Mouse (Mus musculus) hindbrain, postnatal 0 days (tissue): Measurements from ENCODE around the gene Dcdc2b. TPM values are rescaled to one million over a fixed set of nuclear protein-coding genes. Genes with fewer than 3 reads are reported as not detected.
A peak's percentile ranks its signal among the peaks of the same experiment; 100 is the strongest.

Experiments
- ATAC-seq: fragments of 200-750 bp; cut with Nextera tagmentation; 2 replicates; pipeline ENCODE4 v1.8.0; 2017; ENCODE audit warnings: mild to moderate bottlenecking, moderate TSS enrichment, moderate library complexity
- DNase-seq: peaks from one replicate; pipeline ENCODE4 v3.0.0-alpha.2; 2015; ENCODE audit warnings: low spot score
- H3K27ac ChIP-seq: fragments of 300-500 bp; sonication (generic); 2 replicates; pipeline ENCODE4 v1.5.1; 2014; ENCODE audit warnings: mild to moderate bottlenecking
- H3K27me3 ChIP-seq: fragments of 300-500 bp; sonication (generic); 2 replicates; pipeline ENCODE4 v1.6.1; 2014; ENCODE audit warnings: low read length, mixed read lengths; ENCODE audit not compliant: insufficient read depth
- H3K36me3 ChIP-seq: fragments of 300-500 bp; sonication (generic); 2 replicates; pipeline ENCODE4 v1.6.1; 2014; ENCODE audit warnings: low read length, mixed read lengths; ENCODE audit not compliant: insufficient read depth
- H3K4me1 ChIP-seq: fragments of 300-500 bp; sonication (generic); 2 replicates; pipeline ENCODE4 v1.6.1; 2014; ENCODE audit warnings: antibody characterized with exemption, low read length, mixed read lengths; ENCODE audit not compliant: insufficient read depth
- H3K4me2 ChIP-seq: fragments of 300-500 bp; sonication (generic); 2 replicates; pipeline ENCODE4 v1.6.1; 2014; ENCODE audit warnings: low read depth, mild to moderate bottlenecking, low read length, moderate library complexity, mixed read lengths
- H3K4me3 ChIP-seq: fragments of 300-500 bp; sonication (generic); 2 replicates; pipeline ENCODE4 v1.5.1; 2014; ENCODE audit warnings: low read length
- H3K9ac ChIP-seq: fragments of 300-500 bp; sonication (generic); replicated peaks from 2 replicates; pipeline ENCODE4 v1.6.1; 2014; ENCODE audit warnings: mild to moderate bottlenecking, low read length, moderate library complexity, mixed read lengths
- H3K9me3 ChIP-seq: fragments of 300-500 bp; sonication (generic); 2 replicates; pipeline ENCODE4 v1.6.1; 2016; ENCODE audit warnings: low read length, mixed read lengths
- CTCF ChIP-seq: IDR thresholded peaks from 2 replicates; pipeline ENCODE4 v1.5.1; 2016; ENCODE audit warnings: antibody characterized with exemption, control low read depth, low read depth
- WGBS: fragments of 180-500 bp; shearing (Covaris S2); extraction: QIAGEN DNeasy Blood & Tissue Kit; methylation state at CpG from one replicate; pipeline ENCODE4 v1.1.7; 2014; 5-methylcytosine and 5-hydroxymethylcytosine counted together
- polyA plus RNA-seq: library from polyadenylated mRNA; unstranded; fragments of >200 nt; fragmentation: Nextera tagmentation; extraction: Ambion mirVana; gene quantifications from 2 replicates; pipeline ENCODE4 v1.2.1, GENCODE M21; 2015
- total RNA-seq: library from RNA; depleted of rRNA; stranded (reverse); fragments of >200 nt; gene quantifications from 2 replicates; pipeline ENCODE4 v1.2.3, GENCODE M21; 2014; rRNA removed

The Dcdc2b gene
- total RNA-seq, result not detected in 2 replicates
- polyA plus RNA-seq, result 4.1 TPM in 2 replicates

- 56% methylated on average over 6 of the region's 6 CpGs for WGBS
- Histone ChIP-seq H3K27me3 (no peaks in the 10 kb centered on the region), H3K4me1 (peaks cover 4% of the 10 kb centered on the region), H3K36me3 (peaks cover 4% of the 10 kb centered on the region; the same call in 1 of the 2 replicates), H3K9me3 (no peaks in the 10 kb centered on the region), H3K27ac (peak within 1 kb of the TSS; percentile 45; the same call in 1 of the 2 replicates), H3K4me2 (no peak within 1 kb of the TSS), H3K9ac (no peak within 1 kb of the TSS), H3K4me3 (no peak within 1 kb of the TSS)
- TF ChIP-seq CTCF, result no peak
- no peak for ATAC-seq
- DNase-seq, result peak; percentile 39
Observed at GRCm38 (mm10) chr4:129614093-129614492, at the start of gene Dcdc2b. TSS of gene Dcdc2b (minus strand) at chr4:129614257.

DNA sequence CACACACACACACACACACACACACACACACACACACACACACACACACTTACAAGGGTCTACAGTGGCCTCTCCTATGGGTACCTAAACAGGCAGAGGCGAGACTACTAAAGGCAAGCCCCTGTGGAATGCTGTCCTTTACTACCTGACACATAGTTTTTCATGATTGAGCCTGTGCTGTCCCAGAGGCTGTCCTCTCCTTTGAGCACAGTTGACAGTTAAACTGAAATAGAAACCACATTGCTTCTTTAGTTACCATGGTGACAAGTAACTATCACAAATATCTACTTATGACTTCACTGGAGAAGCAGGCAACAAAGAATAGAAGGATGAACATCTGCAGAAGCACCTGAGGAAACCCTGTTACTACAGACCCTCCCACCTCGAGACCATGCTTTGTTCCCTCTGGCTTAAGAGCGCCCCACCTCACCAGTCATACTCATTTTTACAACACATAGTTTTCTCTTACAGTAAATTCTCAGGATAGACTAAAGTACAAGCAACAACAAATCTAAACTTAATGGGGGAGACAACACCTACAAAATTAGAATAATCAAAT is 48.3 kb upstream of the Dcdc2b start:
- no peak for ATAC-seq
- no peaks in the 10 kb centered on the region for H3K4me1 ChIP-seq
- H3K4me3 ChIP-seq, result no peak overlapping the region
- WGBS, result 82% methylated on average over 3 of the region's 3 CpGs
- H3K4me2 ChIP-seq, result no peak overlapping the region
- DNase-seq, result no peak
- H3K9ac ChIP-seq, result no peak overlapping the region
- no peaks in the 10 kb centered on the region for H3K27me3 ChIP-seq
- peaks cover 37% of the 10 kb centered on the region for H3K36me3 ChIP-seq
- H3K27ac ChIP-seq, result no peak overlapping the region
- TF ChIP-seq CTCF, result no peak
- no peaks in the 10 kb centered on the region for H3K9me3 ChIP-seq

- WGBS, result 83% methylated on average over 3 of the region's 3 CpGs
- H3K36me3 ChIP-seq, result peaks cover 41% of the 10 kb centered on the region
Observed at GRCm38 (mm10) chr4:129661584-129661983, 47.5 kb upstream of the Dcdc2b start.

DNA sequence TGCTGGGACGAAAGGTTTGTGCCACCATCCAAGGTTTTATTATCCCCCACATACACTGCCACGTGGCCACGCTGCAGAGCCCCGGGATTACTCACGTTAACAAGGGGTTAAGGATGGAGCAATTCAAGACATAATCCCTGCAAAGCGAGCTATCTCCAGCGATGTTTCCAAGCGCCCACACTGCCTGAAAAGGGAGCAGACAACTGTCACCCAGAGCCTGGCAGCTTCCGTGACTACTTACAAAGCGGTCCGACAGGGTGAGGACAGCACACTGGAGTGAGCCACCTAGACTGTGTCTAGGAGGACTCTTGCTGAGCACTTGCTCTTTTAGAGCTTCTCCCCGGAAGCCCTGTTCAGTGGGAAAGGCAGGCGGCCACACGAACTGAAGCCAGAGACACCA is 40.7 kb upstream of the Dcdc2b start:
- no peaks in the 10 kb centered on the region for H3K27me3 ChIP-seq
- H3K9ac ChIP-seq, result no peak overlapping the region
- 92% methylated on average over 14 of the region's 14 CpGs for WGBS
- no peaks in the 10 kb centered on the region for H3K4me1 ChIP-seq
- no peaks in the 10 kb centered on the region for H3K9me3 ChIP-seq
- ATAC-seq (no peak), DNase-seq (no peak)
- TF ChIP-seq CTCF, result no peak
- no peak overlapping the region for H3K27ac ChIP-seq
- H3K4me3 ChIP-seq, result no peak overlapping the region
- H3K4me2 ChIP-seq, result no peak overlapping the region
- peaks cover 87% of the 10 kb centered on the region for H3K36me3 ChIP-seq

More at GRCm38 (mm10) chr4:129661584-129661983, 47.5 kb upstream of the Dcdc2b start:
- no peak for TF ChIP-seq CTCF
- no peak overlapping the region for H3K4me3 ChIP-seq
- no peaks in the 10 kb centered on the region for H3K9me3 ChIP-seq
- no peak for DNase-seq
- H3K9ac ChIP-seq, result no peak overlapping the region
- ATAC-seq, result no peak
- no peak overlapping the region for H3K4me2 ChIP-seq
- no peaks in the 10 kb centered on the region for H3K4me1 ChIP-seq
- H3K27ac ChIP-seq, result no peak overlapping the region
- no peaks in the 10 kb centered on the region for H3K27me3 ChIP-seq

- H3K4me2 ChIP-seq, result no peak overlapping the region
- no peak overlapping the region for H3K27ac ChIP-seq
- DNase-seq, result no peak
- 93% methylated on average over 8 of the region's 8 CpGs for WGBS
- no peaks in the 10 kb centered on the region for H3K27me3 ChIP-seq
- no peak overlapping the region for H3K4me3 ChIP-seq
- no peak for ATAC-seq
- no peaks in the 10 kb centered on the region for H3K9me3 ChIP-seq
- no peak overlapping the region for H3K9ac ChIP-seq
- no peak for TF ChIP-seq CTCF
- H3K4me1 ChIP-seq, result no peaks in the 10 kb centered on the region
- H3K36me3 ChIP-seq, result peaks cover 86% of the 10 kb centered on the region
Observed at GRCm38 (mm10) chr4:129650359-129650758, 36.3 kb upstream of the Dcdc2b start.

DNA sequence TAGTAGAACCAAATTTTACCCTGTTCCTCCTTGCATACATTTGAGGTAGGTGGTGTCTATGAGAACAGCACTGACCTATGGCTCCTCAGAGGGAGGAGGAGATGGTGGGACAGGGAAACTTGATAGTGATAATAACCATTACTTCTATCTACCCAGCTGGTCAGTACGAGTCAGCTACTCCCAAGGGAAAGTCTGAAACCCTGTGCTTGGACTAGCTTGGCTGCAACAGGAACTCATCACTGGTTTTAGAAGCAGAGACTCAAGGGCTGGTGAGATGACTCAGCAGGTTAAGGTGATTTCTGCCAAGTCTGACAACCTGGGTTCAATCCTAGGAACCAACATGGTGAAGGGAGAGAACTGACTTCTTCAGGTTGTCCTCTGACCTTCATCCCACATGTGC is 34.6 kb upstream of the Dcdc2b start:
- TF ChIP-seq CTCF, result no peak
- H3K36me3 ChIP-seq, result peaks cover 77% of the 10 kb centered on the region

DNA sequence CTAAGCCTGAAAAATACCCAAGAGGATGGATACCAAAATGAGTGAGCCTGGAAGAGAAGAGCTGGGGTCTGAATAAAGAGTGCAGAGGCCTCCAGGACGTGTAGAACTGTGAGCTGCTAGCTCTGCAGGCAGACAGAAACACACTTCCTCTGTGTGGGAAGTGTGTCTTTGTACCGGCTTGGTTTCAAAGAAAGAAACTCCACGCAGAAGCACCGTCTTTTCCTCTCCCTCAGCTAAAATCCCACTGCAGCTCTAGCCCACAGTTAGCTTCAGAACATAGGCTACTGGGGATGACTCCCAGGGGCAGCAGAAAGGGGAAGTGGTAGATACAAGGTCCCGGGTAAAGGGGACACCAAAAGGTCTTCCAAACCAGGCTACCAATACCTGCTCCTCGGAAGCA is 31.1 kb upstream of the Dcdc2b start:
- WGBS, result 92% methylated on average over 6 of the region's 6 CpGs
- H3K36me3 ChIP-seq, result peaks cover 50% of the 10 kb centered on the region
- no peaks in the 10 kb centered on the region for H3K4me1 ChIP-seq

More for the DNA sequence above, 34.6 kb upstream of the Dcdc2b start:
- 83% methylated on average over 1 of the region's 1 CpGs for WGBS
- H3K4me2 ChIP-seq, result no peak overlapping the region
- no peak overlapping the region for H3K27ac ChIP-seq
- no peak overlapping the region for H3K9ac ChIP-seq
- no peaks in the 10 kb centered on the region for H3K9me3 ChIP-seq
- no peaks in the 10 kb centered on the region for H3K27me3 ChIP-seq
- no peak for DNase-seq
- ATAC-seq, result no peak
- H3K4me1 ChIP-seq, result no peaks in the 10 kb centered on the region
- H3K4me3 ChIP-seq, result no peak overlapping the region

More for the DNA sequence above, 31.1 kb upstream of the Dcdc2b start:
- DNase-seq (no peak), ATAC-seq (no peak)
- no peak for TF ChIP-seq CTCF
- no peaks in the 10 kb centered on the region for H3K27me3 ChIP-seq
- no peaks in the 10 kb centered on the region for H3K9me3 ChIP-seq
- no peak overlapping the region for H3K4me2 ChIP-seq
- H3K4me3 ChIP-seq, result no peak overlapping the region
- no peak overlapping the region for H3K9ac ChIP-seq
- no peak overlapping the region for H3K27ac ChIP-seq
